Comparison of ENCODE assay signal across 28 mouse cellular contexts in genomic region chr7:66090676-66091190, GRCm38 (mm10). TPM values are rescaled to one million over a fixed set of nuclear protein-coding genes. Genes with fewer than 3 reads are reported as not detected.
"Had no signal": no experiment of that assay in that cellular context is flagged by ENCODE, and none has a peak within 500 bp of the region (broad histone marks: within the 10 kb centered on the region; RNA-seq: fewer than 3 reads in every experiment).

No protein-coding gene starts in this region.

- H3K27ac ChIP-seq: hindbrain, postnatal 0 days; limb, embryonic 10.5 days; limb, embryonic 13.5 days; liver, embryonic 14.5 days; macrophage; midbrain, embryonic 10.5 days; midbrain, embryonic 13.5 days; neural tube, embryonic 13.5 days; stomach, embryonic 15.5 days had no signal

- ATAC-seq: inflammation-experienced regulatory T-cells, adult 6 months; intestine, embryonic 16.5 days; liver, postnatal 0 days; lung, postnatal 0 days; midbrain, embryonic 16.5 days had no signal

- H3K4me2 ChIP-seq: limb, embryonic 13.5 days; liver, embryonic 11.5 days; lung, embryonic 14.5 days; midbrain, embryonic 13.5 days; neural tube, embryonic 13.5 days; stomach, embryonic 15.5 days had no signal

- DNase-seq: liver, postnatal 0 days; lung, embryonic 14.5 days; retina, postnatal 1 day; right cerebral cortex, postnatal 25 days; spleen, adult 18-20 months; thymus, postnatal 25 days had no signal

- H3K4me1 ChIP-seq: limb, embryonic 10.5 days; limb, embryonic 13.5 days; midbrain, embryonic 10.5 days; midbrain, embryonic 13.5 days; neural tube, embryonic 13.5 days; stomach, embryonic 15.5 days had no signal

- H3K4me3 ChIP-seq: limb, embryonic 10.5 days; limb, embryonic 13.5 days; midbrain, embryonic 10.5 days; midbrain, embryonic 13.5 days; myocyte; neural tube, embryonic 13.5 days; stomach, embryonic 15.5 days had no signal

- H3K9ac ChIP-seq: limb, embryonic 13.5 days; liver, embryonic 14.5 days; liver, postnatal 0 days; lung, embryonic 14.5 days; midbrain, embryonic 13.5 days; neural tube, embryonic 13.5 days; stomach, embryonic 15.5 days had no signal

- H3K9me3 ChIP-seq: limb, embryonic 10.5 days; limb, embryonic 13.5 days; midbrain, embryonic 10.5 days; midbrain, embryonic 13.5 days; neural tube, embryonic 13.5 days; stomach, embryonic 15.5 days had no signal

- H3K27me3 ChIP-seq: limb, embryonic 13.5 days; midbrain, embryonic 13.5 days; neural tube, embryonic 13.5 days; stomach, embryonic 15.5 days had no signal

RNA-seq across cellular contexts. Expression of gene Gm45213, which starts 47.3 kb away (rescaled TPM):
- total RNA-seq: hindbrain, postnatal 0 days; layer of hippocampus, adult 18-20 months; layer of hippocampus, postnatal 14 days; left cerebral cortex, postnatal 25 days; megakaryocyte, adult 5-6 weeks; monocyte, adult 5-6 weeks; neutrophil, adult 5-6 weeks had no signal
- polyA plus RNA-seq: hindbrain, postnatal 0 days; inflammation-experienced regulatory T-cells, adult 6 months; intestine, embryonic 16.5 days; limb, embryonic 10.5 days; limb, embryonic 13.5 days; liver, embryonic 11.5 days; liver, embryonic 14.5 days; liver, postnatal 0 days; lung, embryonic 14.5 days; lung, postnatal 0 days; macrophage; midbrain, embryonic 10.5 days; midbrain, embryonic 13.5 days; midbrain, embryonic 16.5 days; myocyte; neural tube, embryonic 13.5 days; stomach, embryonic 15.5 days; thymus, postnatal 0 days had no signal
